Mouse (Mus musculus): ENCODE data around the gene Zswim5. TPM values are rescaled to one million over a fixed set of nuclear protein-coding genes. Genes with fewer than 3 reads are reported as not detected.

Gene Zswim5
- polyA plus RNA-seq, 1 experiment from 2014 or later, result 0.04 TPM

- H3K9me3 ChIP-seq (ENCODE audit: control insufficient read depth, low read length), result no peaks in the 10 kb centered on the region
- H3K27me3 ChIP-seq (ENCODE audit: control insufficient read depth, insufficient read depth, low read length), result no peaks in the 10 kb centered on the region
- no peak overlapping the region for H3K4me3 ChIP-seq (ENCODE audit: low read depth, low read length)
- no peaks in the 10 kb centered on the region for H3K36me3 ChIP-seq (ENCODE audit: control insufficient read depth, insufficient read depth, low read length)
- WGBS, result 76% methylated on average over 6 of the region's 6 CpGs
- H3K4me2 ChIP-seq (replicated peaks; ENCODE audit: low read depth), result no peak overlapping the region
- no peak overlapping the region for H3K27ac ChIP-seq (replicated peaks)
- no peak for ATAC-seq (ENCODE audit: low FRiP score, low TSS enrichment)
- DNase-seq (ENCODE audit: low spot score), result no peak
- no peak for TF ChIP-seq EP300 (optimal IDR thresholded peaks at IDR 0.05)
- no peak for TF ChIP-seq CTCF (IDR thresholded peaks at IDR 0.05; ENCODE audit: low read depth)
- no peak overlapping the region for H3K9ac ChIP-seq (ENCODE audit: low read length)
- H3K4me1 ChIP-seq (replicated peaks; ENCODE audit: control insufficient read depth, insufficient read depth), result no peaks in the 10 kb centered on the region
These were observed 36.3 kb upstream of the Zswim5 start for GRCm38 (mm10) chr4:116840841-116841240.

- 82% methylated on average over 3 of the region's 3 CpGs for WGBS
- Histone ChIP-seq H3K9me3 (ENCODE audit: control insufficient read depth, low read length) (no peaks in the 10 kb centered on the region), H3K27me3 (ENCODE audit: control insufficient read depth, insufficient read depth, low read length) (no peaks in the 10 kb centered on the region), H3K27ac (replicated peaks) (no peak overlapping the region), H3K4me3 (ENCODE audit: low read depth, low read length) (no peak overlapping the region), H3K4me2 (replicated peaks; ENCODE audit: low read depth) (no peak overlapping the region), H3K36me3 (ENCODE audit: control insufficient read depth, insufficient read depth, low read length) (no peaks in the 10 kb centered on the region), H3K4me1 (replicated peaks; ENCODE audit: control insufficient read depth, insufficient read depth) (no peaks in the 10 kb centered on the region), H3K9ac (ENCODE audit: low read length) (no peak overlapping the region)
- no peak for ATAC-seq (ENCODE audit: low FRiP score, low TSS enrichment)
- DNase-seq (ENCODE audit: low spot score), result no peak
- TF ChIP-seq EP300 (optimal IDR thresholded peaks at IDR 0.05) (no peak), CTCF (IDR thresholded peaks at IDR 0.05; ENCODE audit: low read depth) (no peak)
These were observed 32.9 kb upstream of the Zswim5 start for GRCm38 (mm10) chr4:116844324-116844723.

DNA sequence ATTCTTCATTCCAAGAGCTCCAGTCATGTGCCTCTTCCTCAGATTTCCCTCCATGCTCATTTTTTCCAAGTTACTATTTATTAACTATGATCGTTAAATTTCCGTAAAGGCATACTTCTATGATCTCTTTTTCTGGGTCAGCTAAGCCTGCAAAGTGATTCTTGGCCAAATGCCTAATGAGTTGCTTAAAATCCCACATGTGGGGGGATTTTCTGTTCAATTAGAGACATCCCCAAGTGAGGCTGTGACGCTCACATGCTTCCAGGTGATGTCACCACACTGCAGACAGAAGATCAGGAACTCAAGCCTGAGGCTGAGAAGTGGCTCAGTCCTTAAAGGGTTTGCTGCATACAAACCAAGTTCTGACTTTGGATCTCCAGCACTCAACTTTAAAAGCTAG is 27.3 kb upstream of the Zswim5 start:
- no peaks in the 10 kb centered on the region for H3K9me3 ChIP-seq (ENCODE audit: control insufficient read depth, low read length)
- H3K4me2 ChIP-seq (replicated peaks; ENCODE audit: low read depth), result no peak overlapping the region
- H3K4me3 ChIP-seq (ENCODE audit: low read depth, low read length), result no peak overlapping the region
- 77% methylated on average over 3 of the region's 3 CpGs for WGBS
- H3K9ac ChIP-seq (ENCODE audit: low read length), result no peak overlapping the region
- TF ChIP-seq CTCF (IDR thresholded peaks at IDR 0.05; ENCODE audit: low read depth), result no peak
- H3K27ac ChIP-seq (replicated peaks), result no peak overlapping the region
- H3K27me3 ChIP-seq (ENCODE audit: control insufficient read depth, insufficient read depth, low read length), result no peaks in the 10 kb centered on the region
- no peaks in the 10 kb centered on the region for H3K36me3 ChIP-seq (ENCODE audit: control insufficient read depth, insufficient read depth, low read length)
- H3K4me1 ChIP-seq (replicated peaks; ENCODE audit: control insufficient read depth, insufficient read depth), result no peaks in the 10 kb centered on the region
- no peak for DNase-seq (ENCODE audit: low spot score)
- ATAC-seq (ENCODE audit: low FRiP score, low TSS enrichment), result no peak

DNA sequence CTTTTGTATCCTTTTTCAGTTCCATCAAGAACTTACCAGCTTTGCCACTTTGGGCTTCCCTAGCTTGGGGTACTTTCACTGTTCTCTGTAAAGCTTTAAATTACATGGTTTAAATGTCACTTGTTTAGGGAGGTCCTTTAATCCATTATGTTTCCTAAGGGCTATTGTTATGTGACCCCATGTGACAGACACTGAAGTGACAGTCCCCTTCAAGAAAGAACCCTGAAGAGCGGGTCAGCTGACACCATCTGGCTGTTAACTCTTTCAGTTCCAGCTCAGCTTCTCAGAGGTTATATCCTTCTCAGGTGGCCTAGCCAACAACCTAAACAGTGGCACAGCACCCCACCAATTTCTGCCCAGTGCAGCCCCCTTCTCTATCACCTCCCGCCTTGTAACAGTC is 22.9 kb upstream of the Zswim5 start:
- 31% methylated on average over 2 of the region's 2 CpGs for WGBS
- no peak for DNase-seq (ENCODE audit: low spot score)
- no peaks in the 10 kb centered on the region for H3K4me1 ChIP-seq (replicated peaks; ENCODE audit: control insufficient read depth, insufficient read depth)
- H3K36me3 ChIP-seq (ENCODE audit: control insufficient read depth, insufficient read depth, low read length), result no peaks in the 10 kb centered on the region
- no peak overlapping the region for H3K4me3 ChIP-seq (ENCODE audit: low read depth, low read length)
- no peak overlapping the region for H3K4me2 ChIP-seq (replicated peaks; ENCODE audit: low read depth)
- no peak overlapping the region for H3K9ac ChIP-seq (ENCODE audit: low read length)
- no peak overlapping the region for H3K27ac ChIP-seq (replicated peaks)
- TF ChIP-seq EP300 (optimal IDR thresholded peaks at IDR 0.05), result no peak
- no peak for TF ChIP-seq CTCF (IDR thresholded peaks at IDR 0.05; ENCODE audit: low read depth)
- H3K27me3 ChIP-seq (ENCODE audit: control insufficient read depth, insufficient read depth, low read length), result no peaks in the 10 kb centered on the region
- ATAC-seq (ENCODE audit: low FRiP score, low TSS enrichment), result no peak
- no peaks in the 10 kb centered on the region for H3K9me3 ChIP-seq (ENCODE audit: control insufficient read depth, low read length)

- DNase-seq (ENCODE audit: low spot score) (no peak), ATAC-seq (ENCODE audit: low FRiP score, low TSS enrichment) (no peak)
- 85% methylated on average over 10 of the region's 10 CpGs for WGBS
- Histone ChIP-seq H3K27ac (replicated peaks) (no peak overlapping the region), H3K9ac (ENCODE audit: low read length) (no peak overlapping the region), H3K4me2 (replicated peaks; ENCODE audit: low read depth) (no peak overlapping the region), H3K36me3 (ENCODE audit: control insufficient read depth, insufficient read depth, low read length) (no peaks in the 10 kb centered on the region), H3K4me3 (ENCODE audit: low read depth, low read length) (no peak overlapping the region), H3K27me3 (ENCODE audit: control insufficient read depth, insufficient read depth, low read length) (no peaks in the 10 kb centered on the region), H3K4me1 (replicated peaks; ENCODE audit: control insufficient read depth, insufficient read depth) (no peaks in the 10 kb centered on the region), H3K9me3 (ENCODE audit: control insufficient read depth, low read length) (no peaks in the 10 kb centered on the region)
- TF ChIP-seq EP300 (optimal IDR thresholded peaks at IDR 0.05) (no peak), CTCF (IDR thresholded peaks at IDR 0.05; ENCODE audit: low read depth) (no peak)
These were observed 20.0 kb upstream of the Zswim5 start for GRCm38 (mm10) chr4:116857203-116857602.

DNA sequence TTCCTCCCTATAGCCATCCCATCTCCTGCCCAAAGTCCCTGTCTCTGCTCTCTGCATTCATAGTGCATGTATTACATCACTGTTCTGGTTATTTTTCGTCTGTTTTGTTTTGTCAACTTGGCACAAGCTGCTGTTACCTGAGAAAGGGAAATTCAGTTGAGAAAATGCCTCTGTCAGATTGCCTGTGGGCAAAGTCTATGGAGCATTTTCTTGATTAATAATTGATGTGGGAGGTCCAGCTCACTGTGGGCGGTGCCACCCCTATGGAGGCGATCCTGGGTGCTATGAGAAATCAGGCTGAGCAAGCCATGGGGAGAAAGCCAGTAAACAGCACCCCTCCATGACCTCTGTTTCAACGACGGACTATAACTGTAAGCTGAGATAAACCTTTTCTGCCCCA is 17.5 kb upstream of the Zswim5 start:
- H3K4me1 ChIP-seq (replicated peaks; ENCODE audit: control insufficient read depth, insufficient read depth), result no peaks in the 10 kb centered on the region
- no peak overlapping the region for H3K9ac ChIP-seq (ENCODE audit: low read length)
- H3K9me3 ChIP-seq (ENCODE audit: control insufficient read depth, low read length), result no peaks in the 10 kb centered on the region
- H3K4me2 ChIP-seq (replicated peaks; ENCODE audit: low read depth), result no peak overlapping the region
- no peak overlapping the region for H3K4me3 ChIP-seq (ENCODE audit: low read depth, low read length)
- H3K36me3 ChIP-seq (ENCODE audit: control insufficient read depth, insufficient read depth, low read length), result no peaks in the 10 kb centered on the region
- no peaks in the 10 kb centered on the region for H3K27me3 ChIP-seq (ENCODE audit: control insufficient read depth, insufficient read depth, low read length)
- ATAC-seq (ENCODE audit: low FRiP score, low TSS enrichment) (no peak), DNase-seq (ENCODE audit: low spot score) (no peak)
- 56% methylated on average over 5 of the region's 5 CpGs for WGBS
- H3K27ac ChIP-seq (replicated peaks), result no peak overlapping the region
- no peak for TF ChIP-seq CTCF (IDR thresholded peaks at IDR 0.05; ENCODE audit: low read depth)
- no peak for TF ChIP-seq EP300 (optimal IDR thresholded peaks at IDR 0.05)

Measured in stomach, postnatal 0 days (tissue).